Mouse (Mus musculus): ENCODE measurements around the gene Tatdn3. TPM values are rescaled to one million over a fixed set of nuclear protein-coding genes. Genes with fewer than 3 reads are reported as not detected.

Tatdn3 gene
- polyA plus RNA-seq, 1 experiment from 2014 or later: 16.6 TPM

- no peaks in the 10 kb centered on the region for H3K36me3 ChIP-seq
- no peak overlapping the region for H3K4me3 ChIP-seq
- H3K9me3 ChIP-seq: no peaks in the 10 kb centered on the region
- H3K27ac ChIP-seq: no peak overlapping the region
- WGBS: 78% methylated on average over 5 of the region's 5 CpGs
- peaks cover 20% of the 10 kb centered on the region for H3K27me3 ChIP-seq (ENCODE audit: insufficient read depth, poor library complexity, severe bottlenecking)
- H3K4me1 ChIP-seq: peaks cover 32% of the 10 kb centered on the region
- DNase-seq (ENCODE audit: low spot score): no peak
These were observed 30.8 kb upstream of the Tatdn3 start for GRCm38 (mm10) chr1:191093578-191093977.

GRCm38 (mm10) chr1:191092050-191092449 lies 29.3 kb upstream of the Tatdn3 start:
- Histone ChIP-seq H3K27me3 (ENCODE audit: insufficient read depth, poor library complexity, severe bottlenecking) (peaks cover 10% of the 10 kb centered on the region), H3K36me3 (no peaks in the 10 kb centered on the region), H3K27ac (no peak overlapping the region), H3K4me3 (no peak overlapping the region), H3K4me1 (peaks cover 17% of the 10 kb centered on the region), H3K9me3 (no peaks in the 10 kb centered on the region)
- DNase-seq (ENCODE audit: low spot score): no peak
- WGBS: 76% methylated on average over 8 of the region's 8 CpGs

GRCm38 (mm10) chr1:191089355-191089754 lies 26.6 kb upstream of the Tatdn3 start:
- 19% methylated on average over 6 of the region's 6 CpGs for WGBS
- peaks cover 17% of the 10 kb centered on the region for H3K36me3 ChIP-seq
- peaks cover 14% of the 10 kb centered on the region; the same call in 1 of the 2 replicates for H3K4me1 ChIP-seq

GRCm38 (mm10) chr1:191087955-191088354 lies 25.2 kb upstream of the Tatdn3 start:
- Histone ChIP-seq H3K4me3 (no peak overlapping the region), H3K4me1 (peaks cover 14% of the 10 kb centered on the region; the same call in 1 of the 2 replicates), H3K9me3 (no peaks in the 10 kb centered on the region), H3K27ac (no peak overlapping the region), H3K27me3 (ENCODE audit: insufficient read depth, poor library complexity, severe bottlenecking) (no peaks in the 10 kb centered on the region), H3K36me3 (peaks cover 30% of the 10 kb centered on the region)
- whole genome bisulfite sequencing: 77% methylated on average over 5 of the region's 5 CpGs
- no peak for DNase-seq (ENCODE audit: low spot score)

More at GRCm38 (mm10) chr1:191089355-191089754, 26.6 kb upstream of the Tatdn3 start:
- no peak overlapping the region for H3K27ac ChIP-seq
- no peak overlapping the region for H3K4me3 ChIP-seq
- no peak for DNase-seq (ENCODE audit: low spot score)
- no peaks in the 10 kb centered on the region for H3K9me3 ChIP-seq
- no peaks in the 10 kb centered on the region for H3K27me3 ChIP-seq (ENCODE audit: insufficient read depth, poor library complexity, severe bottlenecking)

DNA sequence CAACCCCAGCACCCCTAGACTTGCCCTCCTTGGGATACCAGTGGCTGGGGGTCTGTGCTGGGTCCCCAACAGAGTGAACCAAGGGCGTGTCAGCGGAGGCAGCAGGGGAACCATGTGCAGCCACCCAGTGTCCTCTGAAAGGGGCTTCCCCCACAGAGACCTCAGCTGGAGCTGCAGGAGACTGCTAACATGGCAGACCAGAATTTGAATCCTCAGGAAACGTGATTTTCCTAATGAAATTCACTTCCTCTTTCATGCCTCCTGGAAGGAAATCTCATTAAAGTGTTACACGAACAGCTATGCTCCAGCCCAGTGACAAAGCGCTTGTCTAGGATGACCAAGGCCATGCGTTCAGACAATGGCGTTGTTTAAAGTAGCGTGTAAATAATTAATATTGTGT lies 24.2 kb upstream of the Tatdn3 start:
- Histone ChIP-seq H3K4me1 (peaks cover 9% of the 10 kb centered on the region; the same call in 1 of the 2 replicates), H3K27me3 (ENCODE audit: insufficient read depth, poor library complexity, severe bottlenecking) (no peaks in the 10 kb centered on the region), H3K27ac (no peak overlapping the region), H3K36me3 (peaks cover 39% of the 10 kb centered on the region), H3K9me3 (no peaks in the 10 kb centered on the region), H3K4me3 (no peak overlapping the region)
- WGBS: 84% methylated on average over 8 of the region's 8 CpGs
- no peak for DNase-seq (ENCODE audit: low spot score)

- WGBS: 84% methylated on average over 7 of the region's 7 CpGs
- Histone ChIP-seq H3K27ac (no peak overlapping the region), H3K9me3 (no peaks in the 10 kb centered on the region), H3K27me3 (ENCODE audit: insufficient read depth, poor library complexity, severe bottlenecking) (no peaks in the 10 kb centered on the region), H3K36me3 (peaks cover 44% of the 10 kb centered on the region), H3K4me1 (peaks cover 8% of the 10 kb centered on the region; the same call in 1 of the 2 replicates), H3K4me3 (no peak overlapping the region)
- DNase-seq (ENCODE audit: low spot score): no peak
These were observed 23.7 kb upstream of the Tatdn3 start for GRCm38 (mm10) chr1:191086304-191086878.

DNA sequence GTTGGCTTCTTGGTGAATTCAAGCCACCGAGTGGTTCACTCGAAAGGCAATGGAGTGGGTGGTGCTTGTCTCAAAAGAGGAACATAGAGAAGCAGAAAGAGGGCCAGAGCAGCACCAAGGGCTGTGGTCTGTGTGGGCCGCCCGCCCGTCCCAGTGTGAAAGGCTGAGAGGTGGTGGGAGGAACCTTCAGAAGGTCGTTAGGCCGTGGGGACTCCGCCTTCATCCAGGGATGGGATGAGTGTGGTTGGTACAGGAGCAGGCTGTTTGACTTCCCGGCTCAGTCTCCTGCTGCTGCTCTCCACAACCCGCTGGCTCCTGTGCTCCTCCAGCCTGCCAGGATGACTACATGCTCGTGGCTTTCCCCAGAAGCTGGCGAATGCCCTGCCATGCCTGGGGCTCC lies 22.9 kb upstream of the Tatdn3 start:
- 85% methylated on average over 12 of the region's 12 CpGs for WGBS
- no peak overlapping the region for H3K27ac ChIP-seq
- no peak overlapping the region for H3K4me3 ChIP-seq
- DNase-seq (ENCODE audit: low spot score): no peak
- peaks cover 8% of the 10 kb centered on the region; the same call in 1 of the 2 replicates for H3K4me1 ChIP-seq
- no peaks in the 10 kb centered on the region for H3K27me3 ChIP-seq (ENCODE audit: insufficient read depth, poor library complexity, severe bottlenecking)
- no peaks in the 10 kb centered on the region for H3K9me3 ChIP-seq
- H3K36me3 ChIP-seq: peaks cover 51% of the 10 kb centered on the region

DNA sequence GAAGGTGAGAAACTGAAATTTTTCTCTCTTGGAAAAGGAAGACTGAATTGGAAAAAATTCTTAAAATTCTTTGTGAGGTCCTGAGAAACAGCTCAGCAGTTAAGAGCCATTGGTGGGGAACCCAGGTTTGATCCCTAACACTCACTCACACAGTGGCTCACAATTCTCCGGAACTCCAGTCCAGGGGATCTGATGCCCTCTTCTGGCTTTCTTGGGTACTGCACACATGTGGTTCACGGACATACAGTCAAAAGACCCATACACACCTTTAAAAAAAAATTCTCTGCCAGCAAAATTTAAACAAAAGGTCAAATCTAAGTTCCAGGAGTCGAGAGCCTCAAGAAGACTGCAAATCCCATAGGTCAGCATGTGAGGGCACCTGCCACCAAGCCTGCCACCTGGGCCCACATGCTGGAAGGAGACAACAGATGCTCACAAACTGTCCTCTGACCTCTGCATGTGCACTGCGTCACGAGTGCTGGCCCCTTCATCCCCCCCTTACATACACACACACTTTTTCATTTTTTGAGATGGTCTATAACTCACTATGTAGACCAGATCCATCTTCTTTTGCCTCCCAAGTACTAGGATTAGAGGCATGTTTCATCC lies 22.3 kb upstream of the Tatdn3 start:
- 77% methylated on average over 5 of the region's 5 CpGs for WGBS
- no peak overlapping the region for H3K27ac ChIP-seq
- no peak overlapping the region for H3K4me3 ChIP-seq
- H3K36me3 ChIP-seq: peaks cover 56% of the 10 kb centered on the region
- peaks cover 8% of the 10 kb centered on the region; the same call in 1 of the 2 replicates for H3K4me1 ChIP-seq
- no peaks in the 10 kb centered on the region for H3K9me3 ChIP-seq
- no peaks in the 10 kb centered on the region for H3K27me3 ChIP-seq (ENCODE audit: insufficient read depth, poor library complexity, severe bottlenecking)
- DNase-seq (ENCODE audit: low spot score): no peak

DNA sequence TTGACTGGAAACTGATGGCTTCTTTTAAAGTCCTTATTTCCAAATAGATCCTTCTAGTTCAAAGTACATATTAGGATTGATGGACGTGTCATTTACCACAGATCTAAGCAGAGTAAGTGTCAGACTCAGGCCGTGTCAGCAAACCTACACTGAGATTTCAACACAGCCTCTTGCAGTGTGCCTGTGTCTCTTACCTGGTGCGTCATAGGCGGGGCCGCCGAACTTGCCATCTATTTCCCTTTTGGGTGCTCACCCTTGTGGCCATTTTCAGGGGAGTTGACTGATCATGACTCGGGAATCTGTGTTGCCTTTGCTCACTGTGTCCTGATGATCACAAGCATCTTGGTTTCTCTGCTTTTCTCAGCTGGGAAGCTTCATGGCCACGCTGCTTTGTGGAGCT lies 20.5 kb upstream of the Tatdn3 start:
- H3K9me3 ChIP-seq: no peaks in the 10 kb centered on the region
- H3K36me3 ChIP-seq: peaks cover 74% of the 10 kb centered on the region
- 88% methylated on average over 8 of the region's 8 CpGs for WGBS
- H3K4me1 ChIP-seq: no peaks in the 10 kb centered on the region
- no peak for DNase-seq (ENCODE audit: low spot score)
- no peak overlapping the region for H3K4me3 ChIP-seq
- H3K27ac ChIP-seq: no peak overlapping the region
- no peaks in the 10 kb centered on the region for H3K27me3 ChIP-seq (ENCODE audit: insufficient read depth, poor library complexity, severe bottlenecking)

DNA sequence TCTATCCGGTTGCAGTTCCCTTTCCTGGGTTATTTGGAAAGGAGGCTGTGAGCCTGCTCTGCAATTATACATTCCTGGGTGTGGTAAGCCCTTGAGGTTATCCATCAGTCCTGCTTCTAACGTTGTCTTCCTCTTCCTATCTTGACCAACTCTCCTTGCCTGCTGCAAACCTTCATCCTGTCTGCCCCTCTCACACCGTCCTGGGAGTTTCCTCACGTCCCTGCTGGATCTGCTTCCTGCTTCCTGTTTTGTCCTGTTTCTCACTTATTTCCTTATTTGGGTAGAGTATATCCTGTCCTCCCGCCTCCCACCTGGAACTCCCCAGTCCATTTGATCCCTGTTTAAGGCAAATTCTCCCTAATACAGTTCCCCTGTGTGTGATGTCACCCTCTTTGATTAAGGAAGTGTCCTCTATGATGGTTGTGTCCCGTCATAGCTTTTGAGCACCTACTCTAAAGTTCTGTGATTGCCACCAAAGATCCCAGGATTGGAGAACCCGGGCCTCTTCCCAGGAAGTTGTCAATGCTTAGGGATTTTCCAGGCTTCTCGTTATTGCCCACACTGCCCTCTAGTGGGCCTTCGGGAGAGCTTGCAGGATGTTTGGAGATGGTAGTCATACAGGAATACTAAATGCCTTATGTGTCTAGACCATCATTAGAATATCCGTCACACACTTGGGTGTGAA lies 12.6 kb upstream of the Tatdn3 start:
- H3K9me3 ChIP-seq: no peaks in the 10 kb centered on the region
- H3K27me3 ChIP-seq (ENCODE audit: insufficient read depth, poor library complexity, severe bottlenecking): no peaks in the 10 kb centered on the region
- 49% methylated on average over 10 of the region's 10 CpGs for WGBS
- H3K4me1 ChIP-seq: no peaks in the 10 kb centered on the region
- DNase-seq (ENCODE audit: low spot score): no peak
- no peak overlapping the region for H3K27ac ChIP-seq
- no peak overlapping the region for H3K4me3 ChIP-seq
- H3K36me3 ChIP-seq: peaks cover 97% of the 10 kb centered on the region

DNA sequence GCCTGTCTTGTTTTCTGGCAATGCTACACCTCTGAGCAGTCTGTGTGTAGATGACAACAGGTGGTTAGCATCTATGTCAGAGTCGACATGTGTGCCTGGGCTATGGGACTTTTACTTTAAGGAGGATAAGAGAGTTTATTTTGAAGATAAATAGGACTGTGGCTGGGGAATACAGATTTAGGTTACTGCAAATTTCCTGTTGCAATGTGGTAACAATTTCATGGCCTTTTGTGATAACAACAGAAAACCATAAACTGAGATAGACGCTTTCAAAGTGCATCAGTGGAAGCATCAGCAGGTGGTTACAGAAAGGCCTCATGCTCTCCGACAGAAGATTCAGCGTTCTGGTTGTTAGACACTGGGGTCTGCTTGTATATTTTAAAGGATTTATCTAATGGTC lies 10.8 kb upstream of the Tatdn3 start:
- no peaks in the 10 kb centered on the region for H3K9me3 ChIP-seq
- 88% methylated on average over 4 of the region's 4 CpGs for WGBS
- no peaks in the 10 kb centered on the region for H3K27me3 ChIP-seq (ENCODE audit: insufficient read depth, poor library complexity, severe bottlenecking)
- H3K4me1 ChIP-seq: no peaks in the 10 kb centered on the region
- H3K4me3 ChIP-seq: no peak overlapping the region
- H3K36me3 ChIP-seq: peaks cover 98% of the 10 kb centered on the region
- DNase-seq (ENCODE audit: low spot score): no peak
- no peak overlapping the region for H3K27ac ChIP-seq

GRCm38 (mm10) chr1:191073001-191073400 lies 10.3 kb upstream of the Tatdn3 start:
- no peaks in the 10 kb centered on the region for H3K9me3 ChIP-seq
- no peaks in the 10 kb centered on the region for H3K4me1 ChIP-seq
- no peaks in the 10 kb centered on the region for H3K27me3 ChIP-seq (ENCODE audit: insufficient read depth, poor library complexity, severe bottlenecking)
- no peak overlapping the region for H3K27ac ChIP-seq
- no peak overlapping the region for H3K4me3 ChIP-seq
- peaks cover 98% of the 10 kb centered on the region for H3K36me3 ChIP-seq
- 90% methylated on average over 6 of the region's 6 CpGs for WGBS
- no peak for DNase-seq (ENCODE audit: low spot score)

DNA sequence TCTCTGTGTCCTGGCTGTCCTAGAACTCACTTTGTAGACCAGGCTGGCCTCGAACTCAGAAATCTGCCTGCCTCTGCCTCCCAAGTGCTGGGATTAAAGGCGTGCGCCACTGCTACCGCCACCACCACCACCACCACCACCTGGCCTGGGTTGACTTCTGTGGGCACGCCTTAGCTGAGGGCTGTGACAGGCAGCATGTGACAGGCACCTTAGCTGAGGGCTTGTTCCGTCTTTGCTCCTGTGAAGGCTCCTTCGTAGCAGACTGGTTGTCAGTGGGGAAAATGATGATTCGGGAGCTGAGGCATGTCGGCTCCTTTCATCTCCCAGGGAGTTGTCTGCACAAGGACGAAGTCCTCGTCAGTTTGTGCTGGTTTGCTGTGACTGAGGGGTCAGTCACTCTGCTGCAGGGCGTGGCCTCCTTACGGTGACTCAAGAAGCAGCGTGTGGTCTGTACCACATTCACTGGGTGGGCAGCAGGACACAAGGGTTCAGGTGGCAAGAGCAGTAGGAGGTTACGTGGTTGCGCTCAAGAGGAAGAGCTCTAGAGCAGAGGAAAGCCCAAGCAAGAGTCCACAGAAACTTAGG lies 9.7 kb upstream of the Tatdn3 start:
- H3K9me3 ChIP-seq: no peaks in the 10 kb centered on the region
- H3K4me3 ChIP-seq: no peak overlapping the region
- no peak overlapping the region for H3K27ac ChIP-seq
- H3K36me3 ChIP-seq: peaks cover 98% of the 10 kb centered on the region
- no peaks in the 10 kb centered on the region for H3K4me1 ChIP-seq
- DNase-seq (ENCODE audit: low spot score): no peak
- 94% methylated on average over 16 of the region's 16 CpGs for WGBS
- no peaks in the 10 kb centered on the region for H3K27me3 ChIP-seq (ENCODE audit: insufficient read depth, poor library complexity, severe bottlenecking)

All from heart, embryonic 10.5 days (tissue).